Mouse (Mus musculus): ENCODE measurements around the gene Snrnp70. TPM values are rescaled to one million over a fixed set of nuclear protein-coding genes. Genes with fewer than 3 reads are reported as not detected.
"Not testable (repeated sequence)": the region's sequence is repeated elsewhere in the genome, so short reads cannot be mapped to it uniquely, and the experiment has no call there.

The Snrnp70 gene
- total RNA-seq, 1 experiment from 2014 or later = 502 TPM

DNA sequence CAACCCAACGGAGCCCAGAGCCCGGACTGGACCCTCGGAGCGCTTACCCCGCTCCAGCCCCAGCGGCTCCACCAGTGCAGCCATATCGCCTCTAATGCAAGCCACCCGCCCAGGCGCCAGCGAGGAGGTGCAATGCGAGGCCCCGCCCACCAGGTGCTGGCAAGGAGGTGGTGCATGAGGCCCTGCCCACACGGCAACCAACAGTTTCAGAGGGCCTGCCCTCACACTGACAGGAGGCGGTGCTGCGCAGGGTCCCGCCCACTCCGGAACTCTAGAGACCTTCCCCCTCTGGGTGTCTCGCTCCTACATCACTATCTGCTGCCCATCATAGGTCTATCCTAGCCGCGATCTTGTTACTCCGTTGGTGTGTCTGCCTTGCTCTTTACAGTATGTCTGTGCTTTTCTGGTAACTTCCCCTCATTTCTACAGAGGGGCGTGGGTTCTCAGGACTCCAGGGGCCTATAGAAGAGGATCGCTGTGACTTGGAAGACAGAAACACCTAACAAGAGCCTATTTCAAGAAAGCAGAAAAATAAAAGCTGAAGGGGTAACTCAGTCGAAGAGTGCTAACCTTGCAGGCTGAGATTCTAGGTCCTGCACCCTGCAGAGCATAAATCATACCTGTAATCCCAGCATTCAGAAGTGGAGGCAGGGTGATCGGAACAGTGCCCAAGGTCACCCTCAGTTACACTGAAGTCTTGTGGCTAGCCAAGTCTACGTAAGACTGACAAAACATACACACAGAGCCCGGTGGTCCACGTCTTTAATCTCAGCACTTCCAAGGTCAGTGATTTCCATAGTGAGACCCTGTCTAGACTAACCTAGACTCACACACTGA lies 24.8 kb downstream of the Snrnp70 start, which contains the start of gene Lin7b:
Gene Lin7b, minus strand, starts transcription at position 109 of the 837 bp plus-strand sequence.
- ATAC-seq (ENCODE audit: extremely low read depth, insufficient number of reproducible peaks, low FRiP score, poor library complexity, severe bottlenecking) = peak; percentile 59

GRCm38 (mm10) chr7:45369836-45370474 lies 25.6 kb downstream of the Snrnp70 start:
- ATAC-seq (ENCODE audit: extremely low read depth, insufficient number of reproducible peaks, low FRiP score, poor library complexity, severe bottlenecking) = no peak

- no peak for ATAC-seq (ENCODE audit: extremely low read depth, insufficient number of reproducible peaks, low FRiP score, poor library complexity, severe bottlenecking)
Measured at GRCm38 (mm10) chr7:45369022-45369745, 26.4 kb downstream of the Snrnp70 start.

DNA sequence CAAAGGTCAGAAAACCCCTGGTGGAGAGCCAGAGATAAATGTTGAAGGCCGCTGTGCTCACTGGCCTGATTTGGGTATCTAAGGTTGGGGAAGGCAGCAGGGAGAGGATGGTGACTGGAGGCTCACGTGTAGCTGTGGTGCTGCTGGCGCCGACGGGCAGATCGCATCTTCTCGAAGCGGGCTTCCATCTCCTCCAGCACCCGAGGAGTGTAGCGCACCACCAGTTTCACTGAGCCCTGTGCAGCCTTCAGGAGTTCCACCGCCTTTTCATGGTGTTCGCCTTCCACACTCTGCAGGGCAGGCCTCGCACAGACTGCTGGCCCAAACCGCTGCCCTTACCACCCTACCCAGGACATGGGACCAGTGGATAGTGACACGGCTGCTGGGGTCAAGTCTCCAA lies 27.4 kb downstream of the Snrnp70 start:
- ATAC-seq (ENCODE audit: extremely low read depth, insufficient number of reproducible peaks, low FRiP score, poor library complexity, severe bottlenecking) = no peak

DNA sequence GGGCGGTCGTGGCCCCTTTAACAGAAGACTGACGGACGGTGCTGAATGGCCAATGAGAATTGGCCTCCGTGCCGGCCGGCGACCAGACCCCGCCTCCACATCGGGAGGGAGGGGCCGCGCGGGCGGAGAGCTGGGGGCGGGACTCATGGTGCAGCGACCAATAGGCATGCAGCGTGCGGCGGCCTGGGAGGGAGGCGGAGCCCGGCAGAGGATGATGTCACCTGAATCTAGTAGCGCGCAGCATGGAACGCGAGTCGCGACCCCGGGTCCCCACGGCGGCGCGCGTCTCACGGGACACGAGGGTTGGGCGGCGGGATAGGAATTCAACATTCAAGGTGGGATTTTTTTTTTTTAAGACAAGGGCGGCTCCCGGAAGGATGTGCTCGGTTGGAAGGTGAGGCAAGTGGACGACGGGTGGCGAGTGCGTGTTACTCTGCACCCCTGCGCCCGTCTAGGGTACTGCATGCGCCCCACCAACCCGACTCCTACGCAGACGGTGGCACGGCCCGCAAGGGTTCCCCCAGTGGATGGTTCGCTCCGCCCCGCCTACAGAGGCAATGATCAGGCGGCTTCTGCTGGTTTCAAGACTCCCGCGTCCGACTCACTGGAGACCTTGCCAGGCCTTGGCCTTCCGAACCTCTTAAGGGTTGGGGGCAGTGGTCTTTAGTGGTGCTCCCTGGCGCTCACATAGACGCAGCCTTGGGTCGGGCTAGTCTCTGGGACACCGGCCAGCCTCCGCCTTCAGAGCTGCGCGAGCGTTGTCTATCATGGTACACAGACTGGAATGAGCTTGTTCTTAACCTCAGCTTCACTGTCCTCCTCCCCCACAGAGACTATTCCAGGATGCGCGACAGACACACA lies 28.3 kb downstream of the Snrnp70 start:
- ATAC-seq (ENCODE audit: extremely low read depth, insufficient number of reproducible peaks, low FRiP score, poor library complexity, severe bottlenecking) = peak; percentile 80

- no peak for ATAC-seq (ENCODE audit: extremely low read depth, insufficient number of reproducible peaks, low FRiP score, poor library complexity, severe bottlenecking)
Measured at GRCm38 (mm10) chr7:45366652-45367019, 28.9 kb downstream of the Snrnp70 start, which contains the start of gene Ppfia3. Gene Ppfia3 (minus strand): TSS chr7:45367019.

DNA sequence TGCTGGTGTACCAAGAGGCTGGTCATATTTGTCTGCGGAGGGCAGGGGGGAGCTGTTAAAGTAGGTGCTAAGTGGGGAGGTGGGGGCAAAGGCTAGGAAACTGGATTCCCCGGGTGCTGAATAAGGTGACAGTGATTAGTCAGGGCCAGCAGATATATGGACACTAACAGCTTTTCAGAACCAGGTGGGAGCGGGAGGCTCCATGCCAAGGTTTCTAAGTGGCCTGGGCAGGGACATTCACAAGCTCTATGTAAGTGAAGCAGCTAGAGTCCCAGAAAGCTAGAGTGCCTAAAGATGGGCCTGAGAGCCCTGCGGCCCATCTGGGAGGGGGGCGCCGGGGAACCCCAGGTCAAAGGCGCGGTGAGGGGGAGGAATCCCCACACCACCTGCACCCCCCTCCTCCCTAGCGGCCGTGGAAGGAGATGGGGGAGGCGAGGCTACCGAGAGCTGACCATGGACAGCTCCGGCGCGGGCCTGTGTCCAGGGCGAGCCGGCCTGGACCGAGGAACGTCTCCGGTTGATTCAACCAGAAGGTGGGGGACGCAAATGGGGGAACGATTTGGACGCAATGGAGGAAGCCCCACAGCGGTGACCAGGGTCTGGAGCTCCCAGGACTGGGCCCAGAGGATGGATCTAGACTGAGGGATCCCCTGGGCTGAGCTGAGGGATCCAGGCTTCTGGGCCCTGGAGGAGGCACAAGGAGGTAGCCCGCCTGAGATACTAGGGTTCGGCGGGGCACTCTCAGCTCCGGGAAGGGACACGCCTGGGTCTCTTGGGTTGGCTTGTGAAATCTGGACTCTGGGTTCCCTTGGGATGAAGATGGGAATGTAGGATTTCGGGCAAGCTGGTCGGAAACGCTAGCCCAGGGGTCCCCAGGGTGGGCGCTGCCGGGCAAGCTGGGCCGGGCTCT lies 29.5 kb downstream of the Snrnp70 start:
- ATAC-seq (ENCODE audit: extremely low read depth, insufficient number of reproducible peaks, low FRiP score, poor library complexity, severe bottlenecking) = no peak

DNA sequence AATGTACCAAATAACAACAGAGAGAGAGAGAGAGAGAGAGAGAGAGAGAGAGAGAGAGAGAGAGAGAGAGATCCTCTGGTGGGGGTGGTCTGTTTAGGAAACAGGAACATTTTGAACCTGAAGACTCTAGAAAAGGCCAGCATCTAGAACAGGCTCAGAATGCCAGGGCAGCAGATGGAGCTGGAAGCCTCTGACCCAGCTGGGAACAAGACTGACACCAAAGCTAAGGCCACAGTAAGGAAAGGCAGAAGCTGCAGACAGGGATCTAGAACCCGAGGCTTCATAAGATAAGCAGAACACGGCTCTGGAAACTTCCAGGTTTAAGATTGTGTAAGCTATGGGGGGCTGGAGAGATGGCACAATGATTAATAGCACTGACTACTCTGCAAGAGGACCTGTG lies 31.6 kb downstream of the Snrnp70 start:
- ATAC-seq (ENCODE audit: extremely low read depth, insufficient number of reproducible peaks, low FRiP score, poor library complexity, severe bottlenecking) = no peak

- ATAC-seq (ENCODE audit: extremely low read depth, insufficient number of reproducible peaks, low FRiP score, poor library complexity, severe bottlenecking) = no peak
Measured at GRCm38 (mm10) chr7:45362801-45363200, 32.7 kb downstream of the Snrnp70 start.

GRCm38 (mm10) chr7:45361243-45361804 lies 34.2 kb downstream of the Snrnp70 start:
- ATAC-seq (ENCODE audit: extremely low read depth, insufficient number of reproducible peaks, low FRiP score, poor library complexity, severe bottlenecking) = peak; percentile 52

GRCm38 (mm10) chr7:45360404-45361125 lies 35.0 kb downstream of the Snrnp70 start:
- ATAC-seq (ENCODE audit: extremely low read depth, insufficient number of reproducible peaks, low FRiP score, poor library complexity, severe bottlenecking) = no peak

DNA sequence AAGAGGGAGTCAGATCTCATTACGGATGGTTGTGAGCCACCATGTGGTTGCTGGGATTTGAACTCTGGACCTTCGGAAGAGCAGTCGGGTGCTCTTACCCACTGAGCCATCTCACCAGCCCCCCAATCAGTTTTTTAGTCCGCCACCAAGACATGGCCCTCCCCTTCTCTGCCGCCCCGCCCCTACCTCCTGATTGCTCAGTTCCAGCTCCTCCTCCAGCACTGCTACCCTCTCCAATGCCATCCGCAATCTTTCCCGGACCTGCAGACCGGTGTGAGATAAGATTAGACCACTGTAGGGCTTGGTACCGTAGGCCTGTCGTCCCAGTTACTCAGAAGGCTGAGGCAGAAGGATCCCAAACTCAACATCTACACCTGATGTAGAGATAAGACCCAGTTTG lies 36.5 kb downstream of the Snrnp70 start:
- ATAC-seq (ENCODE audit: extremely low read depth, insufficient number of reproducible peaks, low FRiP score, poor library complexity, severe bottlenecking) = not testable (repeated sequence)

GRCm38 (mm10) chr7:45356087-45356486 lies 39.5 kb downstream of the Snrnp70 start:
- no peak for ATAC-seq (ENCODE audit: extremely low read depth, insufficient number of reproducible peaks, low FRiP score, poor library complexity, severe bottlenecking)

DNA sequence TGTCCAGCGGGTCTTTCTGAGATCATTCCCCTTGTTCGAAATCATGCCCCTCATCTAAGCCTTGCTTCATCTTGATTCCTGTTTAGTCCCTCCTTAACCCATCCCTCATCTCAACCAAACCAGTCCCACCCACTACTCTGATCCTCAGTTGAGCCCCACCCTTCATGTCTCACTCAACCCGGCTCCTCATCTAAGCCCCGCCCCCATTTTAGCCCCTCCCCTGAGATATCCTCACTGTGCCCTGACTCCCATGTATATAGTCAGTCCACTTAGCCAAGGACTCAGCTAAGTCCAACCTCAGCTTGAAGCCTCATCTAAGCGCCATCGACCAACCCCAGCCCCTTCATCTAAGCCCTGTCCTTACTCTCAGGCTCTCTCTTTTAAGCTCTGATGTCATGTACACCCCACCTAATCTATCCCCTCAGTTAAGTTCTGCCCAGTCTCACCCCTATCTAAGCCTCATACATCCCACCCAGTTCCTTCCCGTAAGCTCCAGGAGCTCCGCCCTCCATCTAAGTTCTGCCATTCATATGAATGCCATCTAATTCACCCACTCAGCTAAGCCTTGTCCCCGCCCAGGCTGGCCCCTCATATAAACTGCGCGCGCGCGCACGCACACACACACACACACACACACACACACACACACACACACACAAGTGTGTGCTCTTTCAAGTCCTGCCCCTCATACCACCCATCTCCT lies 40.1 kb downstream of the Snrnp70 start:
- ATAC-seq (ENCODE audit: extremely low read depth, insufficient number of reproducible peaks, low FRiP score, poor library complexity, severe bottlenecking) = no peak

- no peak for ATAC-seq (ENCODE audit: extremely low read depth, insufficient number of reproducible peaks, low FRiP score, poor library complexity, severe bottlenecking)
Measured at GRCm38 (mm10) chr7:45353041-45353440, 42.5 kb downstream of the Snrnp70 start.

- no peak for ATAC-seq (ENCODE audit: extremely low read depth, insufficient number of reproducible peaks, low FRiP score, poor library complexity, severe bottlenecking)
Measured at GRCm38 (mm10) chr7:45346905-45347304, 48.6 kb downstream of the Snrnp70 start.

Data from neutrophil, adult 5-6 weeks (primary cell).